Mouse (Mus musculus) liver, postnatal 0 days (tissue): Measurements from ENCODE around the gene Plekhj1.

Experiments used
- CTCF ChIP-seq: sonication (generic); IDR thresholded peaks from 2 replicates; pipeline ENCODE4 v1.5.1; 2016; ENCODE audit warnings: antibody characterized with exemption, low read depth
- EP300 ChIP-seq: IDR thresholded peaks from 2 replicates; pipeline ENCODE4 v1.6.1; 2016; ENCODE audit warnings: antibody characterized with exemption, low read depth, mild to moderate bottlenecking

DNA sequence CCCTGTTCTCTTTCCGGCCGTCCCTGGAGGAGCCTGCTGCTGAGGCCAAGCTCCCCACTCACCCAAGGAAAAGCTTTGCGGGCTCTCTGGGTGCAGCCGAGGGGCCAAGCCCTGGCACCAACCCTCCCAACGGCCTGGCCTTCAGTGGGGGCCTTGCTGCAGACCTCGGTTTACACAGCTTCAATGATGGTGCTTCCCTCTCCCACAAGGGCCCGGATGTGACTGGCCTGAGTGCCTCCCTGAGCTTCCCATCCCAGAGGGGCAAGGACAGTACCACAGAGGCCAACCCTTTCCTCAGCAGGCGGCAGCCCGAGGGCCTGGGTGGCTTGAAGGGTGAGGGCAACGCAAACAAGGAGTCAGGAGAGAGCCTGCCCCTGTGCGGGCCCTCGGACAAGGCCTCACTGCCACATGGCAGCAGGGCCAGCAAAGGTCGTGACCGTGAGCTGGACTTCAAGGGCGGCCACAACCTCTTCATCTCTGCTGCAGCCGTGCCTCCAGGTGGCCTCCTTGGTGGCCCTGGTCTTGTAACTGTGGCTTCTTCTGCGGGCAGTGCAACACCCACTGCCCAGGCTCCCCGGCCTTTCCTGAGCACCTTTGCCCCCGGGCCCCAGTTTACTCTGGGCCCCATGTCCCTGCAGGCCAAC, 7.5 kb downstream of the Plekhj1 start:
- TF ChIP-seq CTCF (no peak), EP300 (no peak)
